Mouse (Mus musculus): ENCODE results near the gene BC034090.
"Not testable (repeated sequence)": the region's sequence is repeated elsewhere in the genome, so short reads cannot be mapped to it uniquely, and the experiment has no call there.

BC034090 gene

GRCm38 (mm10) chr1:155243797-155244770 lies at the start of gene BC034090:
BC034090 (minus strand) TSS chr1:155244444.
- in situ Hi-C loops (cut with MboI; ENCODE audit: low sequenced_read_pairs) = no loop called here

DNA sequence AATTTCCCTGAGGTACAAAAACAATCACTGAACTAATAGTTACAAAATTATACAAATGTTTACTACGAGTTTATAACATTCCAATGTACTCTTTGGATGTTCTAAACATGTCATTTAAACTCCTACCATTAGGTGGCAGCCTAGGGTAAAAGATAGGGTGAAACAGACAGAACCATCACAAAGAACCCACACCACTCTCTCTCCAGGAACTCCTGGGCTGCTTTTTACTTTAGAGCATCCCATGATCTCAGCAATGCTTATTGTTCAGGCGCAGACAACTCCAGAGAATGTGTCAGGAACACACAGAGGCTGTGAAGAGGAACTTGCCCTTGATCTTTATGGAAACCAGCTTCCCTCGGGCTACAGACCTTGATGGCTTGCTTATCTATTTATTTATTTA lies 49.2 kb upstream of the BC034090 start:
- in situ Hi-C loops (cut with MboI; ENCODE audit: low sequenced_read_pairs) = loop anchor here (10.0 kb wide), 1 partner anchor 241 kb away; no protein-coding TSS in a partner anchor

DNA sequence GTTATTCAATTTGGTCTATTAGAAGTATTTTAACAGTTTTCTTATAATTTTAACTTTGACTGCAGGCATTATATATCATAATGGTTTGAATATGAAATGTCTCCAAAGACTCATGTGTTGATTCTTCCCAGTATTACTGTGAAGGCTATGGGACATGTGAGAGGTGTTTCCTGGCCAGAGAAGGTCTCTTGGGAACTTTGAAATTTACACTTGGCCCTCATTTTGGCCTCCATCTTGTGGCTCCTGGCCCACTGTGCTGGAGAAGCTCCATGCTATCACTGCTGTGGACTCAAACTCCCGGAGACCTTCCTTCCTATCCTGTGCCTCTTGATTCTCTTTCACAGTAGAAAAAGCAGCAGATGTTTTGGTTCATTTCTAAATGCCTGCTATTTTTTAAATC lies 45.2 kb upstream of the BC034090 start:
- in situ Hi-C loops (cut with MboI; ENCODE audit: low sequenced_read_pairs) = no loop called here

DNA sequence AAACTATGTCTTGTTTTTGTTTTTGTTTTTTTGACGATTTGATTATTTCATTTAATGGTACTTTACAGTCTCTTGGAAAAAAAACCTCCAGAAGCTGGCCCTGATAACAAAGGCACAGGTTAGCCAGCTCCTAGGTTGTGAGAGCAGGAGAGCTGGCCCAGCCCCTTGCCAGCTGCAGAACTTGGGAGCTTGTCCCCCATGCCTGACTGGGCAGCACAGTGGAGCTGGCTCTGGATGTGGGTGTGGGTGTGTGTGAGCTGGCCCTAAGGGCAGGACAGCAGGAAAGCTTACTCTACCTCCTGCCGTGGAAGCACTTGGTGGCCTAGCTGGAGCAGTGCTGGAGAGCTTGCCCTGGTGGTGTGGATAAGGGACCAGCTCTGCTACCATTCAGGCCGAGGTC lies 43.8 kb upstream of the BC034090 start:
- in situ Hi-C loops (cut with MboI; ENCODE audit: low sequenced_read_pairs) = no loop called here

DNA sequence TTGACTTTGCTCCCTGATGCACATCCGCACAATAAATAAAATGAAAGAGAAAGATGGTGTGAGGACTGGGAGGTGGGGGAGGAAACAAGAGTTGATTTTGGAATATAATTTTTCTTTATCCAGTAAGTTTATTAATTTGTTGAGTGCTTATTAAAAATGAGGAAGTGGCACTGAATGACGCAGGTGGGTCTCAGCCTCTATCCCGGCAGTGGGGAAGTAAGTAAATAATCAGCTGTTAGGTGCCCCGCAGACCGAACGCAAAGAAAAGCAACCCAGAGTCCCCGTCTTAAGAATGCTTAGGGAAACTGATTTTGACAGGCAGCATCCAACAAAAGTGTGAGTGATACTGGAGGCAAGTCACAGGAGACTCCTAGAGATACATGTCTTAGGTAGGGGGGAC lies 39.6 kb upstream of the BC034090 start:
- in situ Hi-C loops (cut with MboI; ENCODE audit: low sequenced_read_pairs) = no loop called here

DNA sequence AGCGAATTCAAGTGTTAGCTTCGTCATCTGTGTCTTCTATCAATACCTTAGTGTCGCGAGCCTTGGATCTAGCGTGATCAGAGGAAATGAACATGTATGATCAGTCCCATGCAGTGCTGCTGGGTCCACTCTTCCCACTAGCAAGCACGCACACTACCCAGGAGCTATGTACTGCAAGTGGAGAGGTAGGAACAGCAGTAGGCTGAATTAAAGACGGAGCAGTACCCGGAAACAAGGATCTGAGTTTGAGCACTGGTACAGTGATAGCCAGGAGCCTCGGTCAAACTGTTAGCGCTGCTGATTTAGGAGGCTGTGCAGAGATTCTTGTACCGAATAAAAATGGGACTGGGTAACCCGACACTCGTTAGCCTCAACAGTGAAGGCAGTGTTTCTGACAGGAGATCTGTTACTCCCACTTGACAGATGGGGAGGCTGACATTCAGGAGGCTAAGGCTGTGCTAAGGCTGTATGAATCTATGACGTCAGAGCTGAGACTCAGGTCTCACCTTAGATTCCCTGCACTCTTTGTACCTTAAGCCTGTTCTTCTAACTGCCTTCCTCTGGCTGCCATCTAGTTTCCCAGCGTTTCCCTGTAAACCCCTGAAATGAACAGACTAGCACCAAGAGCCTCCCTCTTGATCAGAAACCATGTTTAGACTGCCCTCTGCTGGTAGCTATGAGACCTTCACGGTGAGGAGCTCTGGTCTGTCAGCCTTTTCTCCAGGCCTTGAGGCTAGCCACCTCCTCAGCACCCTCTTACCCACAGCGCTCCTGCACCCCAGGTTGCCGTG lies 37.0 kb upstream of the BC034090 start:
- in situ Hi-C loops (cut with MboI; ENCODE audit: low sequenced_read_pairs) = no loop called here

- in situ Hi-C loops (cut with MboI; ENCODE audit: low sequenced_read_pairs) = no loop called here
These were observed 36.1 kb upstream of the BC034090 start for GRCm38 (mm10) chr1:155280306-155280705.

GRCm38 (mm10) chr1:155276381-155277033 lies 32.3 kb upstream of the BC034090 start:
- in situ Hi-C loops (cut with MboI; ENCODE audit: low sequenced_read_pairs) = no loop called here

DNA sequence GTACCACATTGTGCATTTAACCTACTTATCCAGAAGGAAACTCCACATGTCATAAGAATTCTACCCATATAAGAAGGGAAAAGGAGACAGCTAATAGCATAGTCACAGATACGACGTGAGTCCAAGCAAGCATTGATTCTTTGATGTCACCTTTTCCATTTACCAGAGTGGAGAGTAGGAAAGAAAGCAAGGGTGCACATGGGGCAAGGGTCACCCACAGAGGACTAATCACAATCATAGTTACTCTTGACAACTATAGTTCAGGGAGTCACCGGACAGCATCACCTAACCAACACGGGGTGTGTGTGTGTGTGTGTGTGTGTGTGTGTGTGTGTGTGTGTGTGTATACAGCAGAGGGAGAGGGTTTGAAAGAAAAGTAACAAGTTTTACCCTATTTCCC lies 31.5 kb upstream of the BC034090 start:
- in situ Hi-C loops (cut with MboI; ENCODE audit: low sequenced_read_pairs) = no loop called here

DNA sequence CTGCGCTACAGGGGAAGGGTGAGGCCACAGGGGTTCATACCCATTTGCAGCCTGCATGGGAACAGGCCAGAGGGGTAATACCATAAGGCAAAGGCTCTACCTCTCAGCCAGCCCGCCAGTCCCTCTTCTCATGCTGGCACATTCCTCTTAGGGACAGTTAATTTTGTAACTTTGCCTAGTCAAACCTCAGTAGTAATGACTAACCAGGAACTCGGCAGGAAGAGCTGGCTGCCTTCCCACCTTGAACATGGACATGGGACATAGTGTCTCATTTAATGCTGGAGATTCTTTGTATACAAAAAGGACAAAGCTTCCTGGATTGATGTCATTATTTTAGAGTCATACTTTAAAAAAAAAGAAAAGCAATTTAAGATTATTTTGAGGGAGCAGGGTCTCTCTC lies 30.7 kb upstream of the BC034090 start:
- in situ Hi-C loops (cut with MboI; ENCODE audit: low sequenced_read_pairs) = no loop called here

GRCm38 (mm10) chr1:155272953-155273352 lies 28.7 kb upstream of the BC034090 start:
- in situ Hi-C loops (cut with MboI; ENCODE audit: low sequenced_read_pairs) = no loop called here

DNA sequence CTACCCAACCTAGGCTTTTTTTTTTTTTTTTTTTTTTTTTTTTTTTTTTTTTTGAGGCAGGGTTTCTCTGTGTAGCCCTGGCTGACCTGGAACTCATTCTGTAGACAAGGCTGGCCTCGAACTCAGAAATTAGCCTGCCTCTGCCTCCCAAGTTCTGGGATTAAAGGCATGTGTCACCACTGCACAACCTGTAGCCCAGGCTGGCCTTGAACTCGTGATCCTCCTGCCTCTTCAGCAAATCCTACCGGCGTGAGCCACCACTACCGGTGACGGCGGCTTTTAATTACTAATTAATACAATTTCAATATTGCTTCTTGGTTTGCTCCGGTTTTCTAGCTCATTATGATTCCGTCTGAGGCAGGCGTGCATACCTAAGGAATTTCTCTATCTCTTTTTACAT lies 18.3 kb upstream of the BC034090 start:
- in situ Hi-C loops (cut with MboI; ENCODE audit: low sequenced_read_pairs) = not testable (repeated sequence)

DNA sequence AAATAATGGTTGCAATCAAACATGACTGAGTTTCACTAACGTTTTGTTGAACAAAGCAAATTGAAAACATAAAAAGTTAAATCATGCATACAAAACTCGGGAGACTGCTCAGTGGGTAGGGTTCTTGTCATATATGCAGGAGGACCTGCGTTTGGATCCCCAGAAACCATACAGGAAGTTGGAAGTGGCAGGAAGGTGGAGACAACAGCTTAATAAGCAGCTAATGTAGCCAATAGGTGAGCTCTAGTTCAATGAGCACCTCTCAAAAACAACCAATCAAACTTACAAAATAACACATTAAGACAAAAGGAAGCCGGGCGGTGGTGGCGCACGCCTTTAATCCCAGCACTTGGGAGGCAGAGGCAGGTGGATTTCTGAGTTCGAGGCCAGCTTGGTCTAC lies 10.1 kb upstream of the BC034090 start:
- in situ Hi-C loops (cut with MboI; ENCODE audit: low sequenced_read_pairs) = no loop called here

DNA sequence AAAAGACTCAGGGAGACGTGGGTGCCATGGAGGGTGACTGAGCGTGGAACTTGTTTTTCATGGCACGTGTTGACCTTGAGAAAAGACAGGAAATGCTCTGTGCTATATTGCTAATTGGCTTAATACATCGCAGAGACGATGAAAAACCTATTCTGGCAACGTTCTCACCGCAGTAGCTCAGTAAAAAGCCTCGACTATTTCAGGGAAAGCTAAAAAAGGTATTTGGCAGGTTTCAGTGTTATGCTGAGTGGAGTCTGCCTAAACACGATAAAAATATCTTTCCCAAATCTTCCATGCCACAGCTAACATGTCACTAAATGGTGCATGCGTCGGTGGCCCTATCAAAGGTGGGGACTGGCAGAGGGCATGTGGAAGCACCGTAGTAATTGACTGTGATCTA lies 8.9 kb upstream of the BC034090 start:
- in situ Hi-C loops (cut with MboI; ENCODE audit: low sequenced_read_pairs) = no loop called here

GRCm38 (mm10) chr1:155252631-155253121 lies 8.4 kb upstream of the BC034090 start:
- in situ Hi-C loops (cut with MboI; ENCODE audit: low sequenced_read_pairs) = no loop called here

- in situ Hi-C loops (cut with MboI; ENCODE audit: low sequenced_read_pairs) = no loop called here
These were observed 7.4 kb upstream of the BC034090 start for GRCm38 (mm10) chr1:155251596-155251995.

- in situ Hi-C loops (cut with MboI; ENCODE audit: low sequenced_read_pairs) = no loop called here
These were observed 6.4 kb upstream of the BC034090 start for GRCm38 (mm10) chr1:155250531-155251135.

- in situ Hi-C loops (cut with MboI; ENCODE audit: low sequenced_read_pairs) = no loop called here
These were observed 5.7 kb upstream of the BC034090 start for GRCm38 (mm10) chr1:155249896-155250295.

- in situ Hi-C loops (cut with MboI; ENCODE audit: low sequenced_read_pairs) = no loop called here
These were observed 3.8 kb upstream of the BC034090 start for GRCm38 (mm10) chr1:155248041-155248440.

DNA sequence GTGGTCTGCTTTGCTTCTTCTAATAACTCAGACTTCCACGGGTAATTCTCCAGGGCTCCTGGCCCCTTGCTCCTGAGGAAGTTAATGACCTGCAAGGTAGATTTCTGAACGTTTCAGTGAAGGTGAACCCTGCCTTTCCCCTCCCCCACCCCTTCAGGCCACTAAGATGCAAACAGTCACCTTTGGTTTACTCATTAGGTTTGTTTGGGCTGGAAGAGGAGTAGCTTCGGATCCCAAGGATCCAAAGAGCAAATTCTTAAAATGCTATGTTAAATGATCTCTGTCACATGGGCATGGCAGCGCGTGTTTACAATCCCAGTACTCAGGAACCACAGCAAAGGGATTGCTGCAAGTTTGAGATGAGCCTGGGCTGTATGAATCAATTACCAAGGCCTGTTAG lies 3.2 kb upstream of the BC034090 start:
- in situ Hi-C loops (cut with MboI; ENCODE audit: low sequenced_read_pairs) = no loop called here

DNA sequence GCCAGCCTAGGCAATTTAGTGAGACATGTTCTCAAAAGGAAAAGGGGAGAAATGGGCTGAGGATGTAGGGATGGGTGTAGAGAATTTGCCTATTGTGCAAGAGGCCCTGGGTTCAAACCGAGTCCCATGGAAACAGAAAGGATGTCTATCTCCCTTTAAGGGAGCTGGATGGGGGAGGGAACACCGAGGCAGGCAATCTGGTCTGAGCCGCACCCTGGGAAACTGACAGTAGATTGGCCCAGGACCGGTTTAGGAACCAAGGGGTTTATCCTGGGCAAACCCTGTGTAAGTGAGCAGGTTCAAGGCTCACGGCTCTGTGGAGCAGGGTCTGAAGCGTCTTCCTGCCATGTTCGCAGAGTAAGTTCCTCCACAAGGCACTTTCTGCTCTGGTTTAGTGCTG lies 1.3 kb upstream of the BC034090 start:
- in situ Hi-C loops (cut with MboI; ENCODE audit: low sequenced_read_pairs) = no loop called here
